Mouse (Mus musculus) E14TG2a.4 (cell line): ENCODE results near the gene Cbx1.

Source experiments
- CTCF ChIP-seq: conservative IDR thresholded peaks from 2 replicates; pipeline ENCODE4 v1.5.1; 2014; ENCODE audit warnings: low read length
- POU5F1 ChIP-seq: IDR thresholded peaks from 2 replicates; pipeline ENCODE4 v1.6.1; 2014; ENCODE audit warnings: low read length, borderline replicate concordance

DNA sequence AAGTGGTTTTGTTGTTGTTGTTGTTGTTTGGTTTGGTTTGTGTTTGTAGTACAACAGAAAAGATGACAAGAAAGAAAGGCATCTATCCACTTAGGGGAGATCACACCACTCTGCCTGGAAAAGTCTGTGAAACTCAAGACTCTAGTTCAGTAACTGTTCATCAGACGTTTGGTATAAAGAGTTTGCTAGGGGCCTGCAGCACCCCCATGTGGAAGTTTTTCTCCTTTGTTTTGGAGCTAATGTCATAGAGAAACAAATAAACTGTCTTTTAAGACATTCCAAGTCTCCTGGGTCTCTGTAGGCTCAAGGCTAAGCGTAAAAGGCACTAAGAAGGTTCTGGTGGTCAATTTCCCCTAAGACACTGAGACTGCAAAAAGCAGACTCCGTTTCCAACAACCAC, 12.9 kb upstream of the Cbx1 start:
- TF ChIP-seq CTCF = no peak
- TF ChIP-seq POU5F1 = no peak
